Mouse (Mus musculus) urinary bladder, postnatal 4 days (tissue): ENCODE measurements around the gene Sval3.

Source experiments
- DNase-seq, 2 experiments: peaks; one replicate each; pipeline ENCODE4 v3.0.0; 2021 to 2022; ENCODE audit warnings: low spot score in 2 of 2

Sval3 gene

DNA sequence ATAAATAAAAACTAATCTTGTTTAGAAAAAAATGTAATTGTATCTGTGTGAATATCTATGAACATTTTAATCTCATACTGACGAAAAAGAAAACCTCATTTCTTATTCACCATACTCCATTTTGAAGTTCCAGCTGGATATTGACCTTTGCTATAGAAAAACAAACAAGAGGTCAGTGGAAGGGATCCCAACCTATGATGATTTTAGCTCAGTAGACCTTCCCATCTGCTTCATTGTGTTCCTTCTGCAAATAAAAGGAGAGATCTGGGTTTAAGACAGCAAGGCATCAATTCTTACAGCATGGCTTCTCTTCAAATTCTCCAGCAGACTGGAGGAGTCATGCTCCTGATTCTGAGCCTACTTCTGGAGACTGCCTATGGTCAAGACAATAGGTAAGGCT lies at the start of gene Sval3:
Sval3 (plus strand) TSS at position 301 of the 400 bp plus-strand sequence.
- no peak for DNase-seq

DNA sequence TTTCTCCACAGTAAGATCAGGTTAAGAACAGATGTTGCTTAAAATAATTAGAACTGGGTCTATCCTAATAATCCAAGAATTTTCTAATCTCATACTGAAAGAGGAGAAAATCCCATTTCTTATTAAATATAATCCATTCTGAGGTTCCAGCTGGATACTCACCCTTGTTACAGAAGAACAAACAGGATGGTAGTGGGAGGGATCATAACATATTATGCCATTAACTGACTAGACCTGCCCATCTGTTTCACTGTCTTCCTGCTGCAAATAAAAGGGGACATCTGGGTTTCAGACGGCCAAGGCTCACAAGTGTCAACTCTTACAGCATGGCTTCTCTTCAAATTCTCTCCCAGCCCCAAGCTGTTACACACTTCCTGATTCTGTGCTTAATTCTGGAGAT lies 16.6 kb upstream of the Sval3 start, which contains the start of gene Sval1:
Sval1 (plus strand) TSS at position 301 of the 400 bp plus-strand sequence.
- no peak for DNase-seq
